Comparison of ENCODE assay signal across 17 mouse cellular contexts in genomic region chr1:105170114-105170506, GRCm38 (mm10).
A peak's percentile ranks its signal among the peaks of the same experiment; 100 is the strongest.
DNase-seq lines count a peak whose midpoint lies in the region; ATAC-seq and TF ChIP-seq lines count a peak whose summit lies in the region.
"Had no signal": no experiment of that assay in that cellular context is flagged by ENCODE, and none has a peak within 500 bp of the region (broad histone marks: within the 10 kb centered on the region; RNA-seq: fewer than 3 reads in every experiment).

No protein-coding gene starts in this region.

- peak; percentile 16 for DNase-seq in lung, postnatal 25 days (ENCODE audit: low spot score)
- no peak for DNase-seq in lung, postnatal 4 days
- no peak for DNase-seq in stomach, postnatal 0 days (ENCODE audit: low spot score)
- no peak for DNase-seq in forebrain, postnatal 0 days
- no peak for DNase-seq in gastrocnemius, postnatal 36 days
- DNase-seq: cerebellum, adult 8-10 months; heart, postnatal 14 days; kidney, postnatal 14 days; left cerebral cortex, postnatal 4 days; right cerebral cortex, postnatal 14 days had no signal

- no peak overlapping the region for H3K4me3 ChIP-seq in brown adipose tissue, adult 24 weeks (ENCODE audit: insufficient read depth, low read depth, low read length)
- no peak overlapping the region for H3K4me3 ChIP-seq in macrophage (ENCODE audit: inconsistent target)
- H3K4me3 ChIP-seq in stomach, postnatal 0 days (ENCODE audit: low read depth, low read length) = no peak overlapping the region
- no peak overlapping the region for H3K4me3 ChIP-seq in forebrain, postnatal 0 days (ENCODE audit: low read depth, low read length)
- H3K4me3 ChIP-seq: embryonic facial prominence, embryonic 15.5 days; forebrain, embryonic 13.5 days; midbrain, embryonic 15.5 days had no signal

- intact Hi-C loops in gastrocnemius, postnatal 36 days (cut with DNase I) = no loop called here

- peak; percentile 96 for ATAC-seq in stomach, postnatal 0 days (ENCODE audit: low FRiP score, low TSS enrichment)
- no peak for ATAC-seq in forebrain, postnatal 0 days
- ATAC-seq: forebrain, embryonic 13.5 days; midbrain, embryonic 15.5 days; Patski had no signal

- TF ChIP-seq EP300 in stomach, postnatal 0 days (optimal IDR thresholded peaks at IDR 0.05) = no peak

- H3K4me1 ChIP-seq in brown adipose tissue, adult 24 weeks (ENCODE audit: control insufficient read depth, insufficient read depth, insufficient read length, low read length) = peaks cover 13% of the 10 kb centered on the region; the same call in 1 of the 2 replicates
- no peaks in the 10 kb centered on the region for H3K4me1 ChIP-seq in stomach, postnatal 0 days (replicated peaks; ENCODE audit: control insufficient read depth, insufficient read depth)
- no peaks in the 10 kb centered on the region for H3K4me1 ChIP-seq in forebrain, postnatal 0 days (ENCODE audit: insufficient read depth)
- H3K4me1 ChIP-seq: embryonic facial prominence, embryonic 15.5 days; forebrain, embryonic 13.5 days; midbrain, embryonic 15.5 days had no signal

- H3K36me3 ChIP-seq in macrophage (ENCODE audit: inconsistent target) = no peaks in the 10 kb centered on the region
- H3K36me3 ChIP-seq in stomach, postnatal 0 days (ENCODE audit: control insufficient read depth, insufficient read depth, low read length) = no peaks in the 10 kb centered on the region
- no peaks in the 10 kb centered on the region for H3K36me3 ChIP-seq in forebrain, postnatal 0 days (ENCODE audit: insufficient read depth)
- H3K36me3 ChIP-seq: embryonic facial prominence, embryonic 15.5 days; midbrain, embryonic 15.5 days had no signal

- H3K27me3 ChIP-seq in stomach, postnatal 0 days (ENCODE audit: control insufficient read depth, insufficient read depth, low read length) = no peaks in the 10 kb centered on the region
- no peaks in the 10 kb centered on the region for H3K27me3 ChIP-seq in forebrain, postnatal 0 days (ENCODE audit: insufficient read depth, low read length)
- H3K27me3 ChIP-seq: embryonic facial prominence, embryonic 15.5 days; forebrain, embryonic 13.5 days; midbrain, embryonic 15.5 days; Patski had no signal

- H3K27ac ChIP-seq in brown adipose tissue, adult 24 weeks (replicated peaks; ENCODE audit: low read depth, low read length) = peak overlapping the region; percentile 90
- peak overlapping the region; percentile 82 for H3K27ac ChIP-seq in macrophage
- H3K27ac ChIP-seq in stomach, postnatal 0 days (replicated peaks) = peak overlapping the region; percentile 73; the same call in 1 of the 2 replicates
- H3K27ac ChIP-seq in forebrain, postnatal 0 days (ENCODE audit: low read depth, low read length) = no peak overlapping the region
- H3K27ac ChIP-seq: embryonic facial prominence, embryonic 15.5 days; forebrain, embryonic 13.5 days; midbrain, embryonic 15.5 days had no signal

- H3K9ac ChIP-seq in stomach, postnatal 0 days (ENCODE audit: low read length) = no peak overlapping the region
- H3K9ac ChIP-seq in forebrain, postnatal 0 days = no peak overlapping the region
- H3K9ac ChIP-seq: embryonic facial prominence, embryonic 15.5 days; forebrain, embryonic 13.5 days; midbrain, embryonic 15.5 days had no signal

- no peak for TF ChIP-seq CTCF in stomach, postnatal 0 days (IDR thresholded peaks at IDR 0.05; ENCODE audit: low read depth)
- no peak for TF ChIP-seq CTCF in forebrain, postnatal 0 days (IDR thresholded peaks at IDR 0.05; ENCODE audit: low read depth)

- no peaks in the 10 kb centered on the region for H3K79me2 ChIP-seq in macrophage (ENCODE audit: inconsistent target)

- WGBS in macrophage (ENCODE audit: missing documents) = 58% methylated on average over 4 of the region's 4 CpGs
- WGBS in stomach, postnatal 0 days = 75% methylated on average over 4 of the region's 4 CpGs
- 97% methylated on average over 4 of the region's 4 CpGs for WGBS in forebrain, postnatal 0 days

- H3K9me3 ChIP-seq in stomach, postnatal 0 days (ENCODE audit: control insufficient read depth, low read length) = no peaks in the 10 kb centered on the region
- H3K9me3 ChIP-seq in forebrain, postnatal 0 days (ENCODE audit: low read length) = no peaks in the 10 kb centered on the region
- H3K9me3 ChIP-seq: embryonic facial prominence, embryonic 15.5 days; forebrain, embryonic 13.5 days; midbrain, embryonic 15.5 days had no signal

- H3K4me2 ChIP-seq in stomach, postnatal 0 days (replicated peaks; ENCODE audit: low read depth) = no peak overlapping the region
- no peak overlapping the region for H3K4me2 ChIP-seq in forebrain, postnatal 0 days (ENCODE audit: low read depth)
- H3K4me2 ChIP-seq: embryonic facial prominence, embryonic 15.5 days; forebrain, embryonic 13.5 days; liver, embryonic 11.5 days; midbrain, embryonic 15.5 days had no signal
